Mouse (Mus musculus) kidney, embryonic 15.5 days (tissue): ENCODE measurements around the gene Ager. TPM values are rescaled to one million over a fixed set of nuclear protein-coding genes. Genes with fewer than 3 reads are reported as not detected.

Experiments
- polyA plus RNA-seq: library from polyadenylated mRNA; unstranded; fragments of >200 nt; fragmentation: Nextera tagmentation; extraction: Ambion mirVana; gene quantifications from 2 replicates; pipeline ENCODE4 v1.2.1, GENCODE M21; 2015

Ager gene
- polyA plus RNA-seq, 1 experiment from 2014 or later, result 7.5 TPM

Other genes with a start within 250 kb of the Ager start
- gene Btnl2, start 243.0 kb upstream of the Ager start, polyA plus RNA-seq, result 0.08 and 0.16 TPM in 2 replicates
- gene Btnl1, start 220.7 kb upstream of the Ager start, polyA plus RNA-seq, result not detected in 2 replicates
- gene BC051142, start 199.0 kb upstream of the Ager start, polyA plus RNA-seq, result 0.32 and 0.77 TPM in 2 replicates
- gene Btnl4, start 120.5 kb upstream of the Ager start, polyA plus RNA-seq, result 0.09 TPM in 1 of 2 replicates, not detected in the other
- not detected in 2 replicates for gene Btnl6, start 80.5 kb upstream of the Ager start, polyA plus RNA-seq
- 8.7 and 11.8 TPM in 2 replicates for gene Notch4, start 33.6 kb upstream of the Ager start, polyA plus RNA-seq
- gene Gpsm3, start 8.1 kb upstream of the Ager start, polyA plus RNA-seq, result 20.8 and 22.6 TPM in 2 replicates
- gene Pbx2, start 6.6 kb upstream of the Ager start, polyA plus RNA-seq, result 14.9 and 16.7 TPM in 2 replicates
- 166 and 168 TPM in 2 replicates for gene Rnf5, start 5.8 kb downstream of the Ager start, polyA plus RNA-seq
- 60.8 and 72.2 TPM in 2 replicates for gene Agpat1, start 6.4 kb downstream of the Ager start, polyA plus RNA-seq
- gene Egfl8, start 18.1 kb downstream of the Ager start, polyA plus RNA-seq, result 3.5 and 4.4 TPM in 2 replicates
- gene Ppt2, start 30.6 kb downstream of the Ager start, polyA plus RNA-seq, result 36.5 and 39.1 TPM in 2 replicates
- gene Prrt1, start 31.7 kb downstream of the Ager start, polyA plus RNA-seq, result 0.24 and 0.35 TPM in 2 replicates
- gene Fkbpl, start 46.9 kb downstream of the Ager start, polyA plus RNA-seq, result 17.2 and 18.4 TPM in 2 replicates
- 86.2 and 98.2 TPM in 2 replicates for gene Atf6b, start 49.3 kb downstream of the Ager start, polyA plus RNA-seq
- gene Tnxb, start 72.7 kb downstream of the Ager start, polyA plus RNA-seq, result 0.35 and 0.75 TPM in 2 replicates
- gene C4b, start 146.0 kb downstream of the Ager start, polyA plus RNA-seq, result 0.73 and 2.0 TPM in 2 replicates
- 11.1 and 45.4 TPM in 2 replicates for gene Cyp21a1, start 206.7 kb downstream of the Ager start, polyA plus RNA-seq
- 29.4 and 29.6 TPM in 2 replicates for gene Stk19, start 239.1 kb downstream of the Ager start, polyA plus RNA-seq
- 62.7 and 73.0 TPM in 2 replicates for gene Dxo, start 239.2 kb downstream of the Ager start, polyA plus RNA-seq